ENCODE assay signal across 11 mouse cellular contexts in the genomic region with DNA sequence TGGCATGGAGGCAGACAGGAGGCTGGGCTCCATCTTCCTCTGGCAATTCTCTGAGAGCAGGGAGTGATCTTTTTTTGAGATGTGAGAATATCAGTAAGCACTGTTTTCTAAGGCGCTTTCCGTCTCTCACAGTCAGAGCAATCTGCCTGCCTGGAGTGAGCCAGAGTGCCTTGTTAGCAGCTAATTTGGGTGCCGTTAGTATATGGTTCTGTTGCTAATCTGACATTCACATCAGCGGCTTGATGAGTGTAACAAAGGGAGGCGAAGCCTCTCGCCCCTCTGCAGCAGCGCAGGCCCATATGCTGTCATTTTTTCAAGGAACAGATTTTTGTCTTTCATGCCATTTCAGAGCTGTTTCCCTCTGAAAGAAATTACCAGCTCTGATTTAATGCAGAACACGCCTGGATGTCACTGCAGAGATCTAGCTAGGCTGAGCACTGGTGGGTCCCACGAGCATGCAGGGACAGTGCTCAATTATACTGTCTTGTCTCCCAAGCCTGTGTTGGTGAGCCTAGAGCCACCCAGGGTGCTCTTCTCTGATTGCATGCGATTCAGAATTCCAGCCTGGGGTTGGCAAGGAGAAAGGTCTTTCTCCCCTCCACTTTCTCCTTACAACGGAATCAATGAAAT.
DNase-seq lines count a peak whose midpoint lies in the region; ATAC-seq lines count a peak whose summit lies in the region.
"Had no signal": no experiment of that assay in that cellular context is flagged by ENCODE, and none has a peak within 500 bp of the region (broad histone marks: within the 10 kb centered on the region; RNA-seq: fewer than 3 reads in every experiment).

No protein-coding gene starts in this region.

- no peaks in the 10 kb centered on the region for H3K9me3 ChIP-seq in hindbrain, embryonic 14.5 days (ENCODE audit: control insufficient read depth, low read length)
- no peaks in the 10 kb centered on the region for H3K9me3 ChIP-seq in limb, embryonic 12.5 days

- WGBS in hindbrain, embryonic 14.5 days = 46% methylated on average over 11 of the region's 11 CpGs
- 43% methylated on average over 11 of the region's 11 CpGs for WGBS in limb, embryonic 12.5 days

- H3K36me3 ChIP-seq in hindbrain, embryonic 14.5 days (replicated peaks; ENCODE audit: control insufficient read depth, insufficient read depth) = no peaks in the 10 kb centered on the region
- no peaks in the 10 kb centered on the region for H3K36me3 ChIP-seq in limb, embryonic 12.5 days

- H3K27me3 ChIP-seq in hindbrain, embryonic 14.5 days (ENCODE audit: control insufficient read depth, insufficient read depth, low read length) = 0 out of 2 replicates have a peak, but pooled peaks cover 5% of the 10 kb centered on the region
- H3K27me3 ChIP-seq in limb, embryonic 12.5 days = no peaks in the 10 kb centered on the region

- H3K4me3 ChIP-seq in hindbrain, embryonic 14.5 days (replicated peaks; ENCODE audit: low read length) = no peak overlapping the region
- no peak overlapping the region for H3K4me3 ChIP-seq in limb, embryonic 12.5 days (replicated peaks)
- H3K4me3 ChIP-seq: gastrocnemius, adult 2 months had no signal

- no peak overlapping the region for H3K4me2 ChIP-seq in hindbrain, embryonic 14.5 days (replicated peaks)
- H3K4me2 ChIP-seq in limb, embryonic 12.5 days = no peak overlapping the region

- H3K4me1 ChIP-seq in hindbrain, embryonic 14.5 days (replicated peaks; ENCODE audit: control insufficient read depth, insufficient read depth, low read length) = peaks cover 19% of the 10 kb centered on the region; the same call in 1 of the 2 replicates
- peaks cover 60% of the 10 kb centered on the region for H3K4me1 ChIP-seq in limb, embryonic 12.5 days (replicated peaks)

- peak overlapping the region; percentile 63 for H3K27ac ChIP-seq in hindbrain, embryonic 14.5 days
- peak overlapping the region; percentile 89 for H3K27ac ChIP-seq in limb, embryonic 12.5 days
- H3K27ac ChIP-seq: gastrocnemius, adult 2 months; macrophage had no signal

- peak; percentile 68 for DNase-seq in right cerebral cortex, adult 18-20 months
- DNase-seq in right cerebral cortex, postnatal 14 days = no peak
- no peak for DNase-seq in hindbrain, embryonic 14.5 days (ENCODE audit: low spot score)
- peak; percentile 86 for DNase-seq in telencephalon, adult 2 months (ENCODE audit: low read depth, low spot score)
- no peak for DNase-seq in lung, postnatal 25 days (ENCODE audit: low spot score)
- no peak for DNase-seq in heart, postnatal 25 days (ENCODE audit: low spot score)
- DNase-seq in lung, adult 18-20 months = no peak
- DNase-seq: cerebellum, postnatal 25 days; gastrocnemius, adult 2 months had no signal

- intact Hi-C loops in heart, postnatal 25 days (cut with DNase I) = no loop called here

- ATAC-seq in hindbrain, embryonic 14.5 days (ENCODE audit: low FRiP score) = peak; percentile 38
- ATAC-seq in limb, embryonic 12.5 days (ENCODE audit: insufficient number of reproducible peaks, insufficient read depth, low FRiP score, low TSS enrichment, low read depth) = no peak

- peak overlapping the region; percentile 7; the same call in 1 of the 2 replicates for H3K9ac ChIP-seq in hindbrain, embryonic 14.5 days
- 0 out of 2 replicates have a peak overlapping the region, but pooled peaks have one; percentile 12 for H3K9ac ChIP-seq in limb, embryonic 12.5 days (replicated peaks)

Comparison
In these comparisons a context has a peak if more than half of its experiments do, and no peak if none do; other contexts are left out.
1. DNase-seq: peak in right cerebral cortex, adult 18-20 months (single experiment) and telencephalon, adult 2 months (single experiment); none in right cerebral cortex, postnatal 14 days (single experiment), hindbrain, embryonic 14.5 days (single experiment), lung, postnatal 25 days (single experiment), heart, postnatal 25 days (single experiment) and lung, adult 18-20 months (0 of 2).